Mouse (Mus musculus) heart, postnatal 0 days (tissue): ENCODE results near the gene Igsf23.

Experiments
- CTCF ChIP-seq: IDR thresholded peaks from 2 replicates; pipeline ENCODE4 v1.5.1; 2016; ENCODE audit warnings: antibody characterized with exemption, control low read depth, low read depth
- EP300 ChIP-seq: IDR thresholded peaks from 2 replicates; pipeline ENCODE4 v1.6.1; 2016; ENCODE audit warnings: antibody characterized with exemption, low read depth

- TF ChIP-seq CTCF, result no peak
- TF ChIP-seq EP300, result no peak
Observed at GRCm38 (mm10) chr7:19952320-19952986, 1.9 kb upstream of the Igsf23 start.
